Mouse (Mus musculus) CH12.LX (cell line): ENCODE measurements around the gene Slc35c2.

Experiments
- CTCF ChIP-seq, 2 experiments: IDR thresholded peaks in 1 of 2; conservative IDR thresholded peaks in 1 of 2; 2 replicates each; pipeline ENCODE4 v1.5.1; 2011 to 2012; ENCODE audit warnings: low read depth in 2 of 2, low read length in 2 of 2, improper control_type of control experiment in 1 of 2, inconsistent platforms in 1 of 2, mild to moderate bottlenecking in 1 of 2, moderate library complexity in 1 of 2
- JUND ChIP-seq: conservative IDR thresholded peaks from 2 replicates; pipeline ENCODE4 v1.6.1; 2011; ENCODE audit warnings: low read depth, low read length, improper control_type of control experiment
- POLR2A ChIP-seq: IDR thresholded peaks from 2 replicates; pipeline ENCODE4 v1.6.1; 2011; ENCODE audit warnings: low read depth, mild to moderate bottlenecking, improper control_type of control experiment, low read length
- SIN3A ChIP-seq: IDR thresholded peaks from 2 replicates; pipeline ENCODE4 v1.6.1; 2012; ENCODE audit warnings: low read length, improper control_type of control experiment, inconsistent platforms
- ZNF384 ChIP-seq: IDR thresholded peaks from 2 replicates; pipeline ENCODE4 v1.6.1; 2012; ENCODE audit warnings: low read depth, low read length, improper control_type of control experiment, inconsistent platforms

DNA sequence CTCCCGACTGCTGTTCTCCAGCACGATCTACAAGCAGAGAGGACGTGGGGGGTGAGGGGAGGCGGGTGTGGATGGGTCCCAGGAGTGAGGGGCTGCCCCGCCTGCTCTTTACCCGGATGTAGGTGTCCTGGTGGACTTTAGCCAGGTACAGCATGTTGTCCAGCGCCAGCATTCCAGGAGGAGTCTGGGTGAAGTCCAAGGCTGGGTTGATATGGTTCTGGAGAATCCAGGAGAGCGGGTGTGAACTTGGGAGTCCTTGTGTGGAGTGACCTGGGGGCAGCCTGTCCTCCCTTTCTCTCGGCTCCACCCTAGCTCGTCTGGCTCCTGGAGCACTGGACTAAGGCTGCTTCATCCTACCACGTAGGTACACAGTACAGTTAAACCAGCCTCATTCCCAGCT, 9.8 kb upstream of the Slc35c2 start:
- TF ChIP-seq CTCF (conservative IDR thresholded peaks at IDR 0.05 in 1 of 2, IDR thresholded peaks at IDR 0.05 in 1 of 2; ENCODE audit: low read depth in 2 of 2, low read length in 2 of 2) (no peak), POLR2A (no peak), ZNF384 (no peak), JUND (no peak), SIN3A (no peak)
